Mouse (Mus musculus) hindbrain, embryonic 16.5 days (tissue): ENCODE data around the gene Snph. TPM values are rescaled to one million over a fixed set of nuclear protein-coding genes. Genes with fewer than 3 reads are reported as not detected.

ENCODE experiments used
- ATAC-seq: fragments of 200-750 bp; cut with Nextera tagmentation; 2 replicates; pipeline ENCODE4 v1.8.0; 2017; ENCODE audit warnings: moderate TSS enrichment, moderate library complexity
- H3K27ac ChIP-seq: fragments of 300-500 bp; sonication (generic); 2 replicates; pipeline ENCODE4 v1.5.1; 2014; ENCODE audit warnings: low read depth, mild to moderate bottlenecking, control low read depth, low read length, moderate library complexity
- H3K27me3 ChIP-seq: fragments of 300-500 bp; sonication (generic); replicated peaks from 2 replicates; pipeline ENCODE4 v1.6.1; 2014; ENCODE audit warnings: low read length; ENCODE audit not compliant: control insufficient read depth, insufficient read depth
- H3K36me3 ChIP-seq: fragments of 300-500 bp; sonication (generic); 2 replicates; pipeline ENCODE4 v1.6.1; 2014; ENCODE audit warnings: mild to moderate bottlenecking, low read length, moderate library complexity, mixed read lengths; ENCODE audit not compliant: control insufficient read depth, insufficient read depth
- H3K4me1 ChIP-seq: fragments of 300-500 bp; sonication (generic); 2 replicates; pipeline ENCODE4 v1.6.1; 2014; ENCODE audit warnings: low read depth, low read length; ENCODE audit not compliant: control insufficient read depth, insufficient read depth
- H3K4me2 ChIP-seq: fragments of 300-500 bp; sonication (generic); 2 replicates; pipeline ENCODE4 v1.6.1; 2014; ENCODE audit warnings: mild to moderate bottlenecking, low read length, control low read depth, moderate library complexity
- H3K4me3 ChIP-seq: fragments of 300-500 bp; sonication (generic); 2 replicates; pipeline ENCODE4 v1.5.1; 2014; ENCODE audit warnings: mild to moderate bottlenecking, low read length, control low read depth, moderate library complexity
- H3K9ac ChIP-seq: fragments of 300-500 bp; sonication (generic); 2 replicates; pipeline ENCODE4 v1.6.1; 2014; ENCODE audit warnings: low read depth, mild to moderate bottlenecking, control low read depth, low read length, moderate library complexity
- H3K9me3 ChIP-seq: fragments of 300-500 bp; sonication (generic); 2 replicates; pipeline ENCODE4 v1.6.1; 2014; ENCODE audit warnings: mild to moderate bottlenecking, low read length, moderate library complexity; ENCODE audit not compliant: control insufficient read depth
- WGBS: fragments of 180-500 bp; shearing (Covaris S2); extraction: QIAGEN DNeasy Blood & Tissue Kit; methylation state at CpG from one replicate; pipeline ENCODE4 v1.1.7; 2014; 5-methylcytosine and 5-hydroxymethylcytosine counted together
- polyA plus RNA-seq: library from polyadenylated mRNA; unstranded; fragments of >200 nt; fragmentation: Nextera tagmentation; extraction: Ambion mirVana; gene quantifications from 2 replicates; pipeline ENCODE4 v1.2.1, GENCODE M21; 2015

Gene Snph
- polyA plus RNA-seq, 1 experiment from 2014 or later, result 24.8 TPM

GRCm38 (mm10) chr2:151562930-151563921 lies 69.2 kb downstream of the Snph start:
- H3K4me1 ChIP-seq, result no peaks in the 10 kb centered on the region
- H3K36me3 ChIP-seq, result peaks cover 36% of the 10 kb centered on the region
- no peak for ATAC-seq
- no peak overlapping the region for H3K27ac ChIP-seq
- no peak overlapping the region for H3K4me2 ChIP-seq
- no peaks in the 10 kb centered on the region for H3K9me3 ChIP-seq
- no peaks in the 10 kb centered on the region for H3K27me3 ChIP-seq
- no peak overlapping the region for H3K9ac ChIP-seq
- no peak overlapping the region for H3K4me3 ChIP-seq
- WGBS, result 83% methylated on average over 7 of the region's 7 CpGs

- no peak for ATAC-seq
- Histone ChIP-seq H3K36me3 (peaks cover 20% of the 10 kb centered on the region), H3K27me3 (no peaks in the 10 kb centered on the region), H3K4me2 (no peak overlapping the region), H3K9me3 (no peaks in the 10 kb centered on the region), H3K27ac (no peak overlapping the region), H3K9ac (no peak overlapping the region), H3K4me3 (no peak overlapping the region), H3K4me1 (peaks cover 11% of the 10 kb centered on the region)
- 96% methylated on average over 3 of the region's 3 CpGs for WGBS
Observed at GRCm38 (mm10) chr2:151549615-151550121, 82.7 kb downstream of the Snph start.

- H3K4me2 ChIP-seq, result no peak overlapping the region
- no peaks in the 10 kb centered on the region for H3K27me3 ChIP-seq
- H3K4me1 ChIP-seq, result peaks cover 26% of the 10 kb centered on the region
- no peak overlapping the region for H3K27ac ChIP-seq
- H3K4me3 ChIP-seq, result no peak overlapping the region
- ATAC-seq, result no peak
- no peak overlapping the region for H3K9ac ChIP-seq
- H3K36me3 ChIP-seq, result 0 out of 2 replicates have a peak, but pooled peaks cover 12% of the 10 kb centered on the region
- H3K9me3 ChIP-seq, result no peaks in the 10 kb centered on the region
- 84% methylated on average over 4 of the region's 4 CpGs for WGBS
Observed at GRCm38 (mm10) chr2:151546571-151546970, 85.8 kb downstream of the Snph start.

- Histone ChIP-seq H3K4me1 (peaks cover 30% of the 10 kb centered on the region), H3K9ac (no peak overlapping the region), H3K27ac (no peak overlapping the region), H3K36me3 (0 out of 2 replicates have a peak, but pooled peaks cover 8% of the 10 kb centered on the region), H3K4me3 (no peak overlapping the region), H3K4me2 (peak overlapping the region; percentile 80), H3K9me3 (no peaks in the 10 kb centered on the region), H3K27me3 (no peaks in the 10 kb centered on the region)
- no peak for ATAC-seq
- WGBS, result 49% methylated on average over 6 of the region's 6 CpGs
Observed at GRCm38 (mm10) chr2:151544673-151545072, 87.7 kb downstream of the Snph start.

- Histone ChIP-seq H3K9me3 (no peaks in the 10 kb centered on the region), H3K4me3 (peak overlapping the region; percentile 92), H3K27ac (peak overlapping the region; percentile 89), H3K36me3 (0 out of 2 replicates have a peak, but pooled peaks cover 5% of the 10 kb centered on the region), H3K9ac (peak overlapping the region; percentile 95), H3K27me3 (no peaks in the 10 kb centered on the region), H3K4me1 (peaks cover 30% of the 10 kb centered on the region), H3K4me2 (peak overlapping the region; percentile 80)
- WGBS, result 1% methylated on average over 21 of the region's 21 CpGs
- ATAC-seq, result 0 out of 2 replicates have a peak, but pooled peaks have one; percentile 10
Observed at GRCm38 (mm10) chr2:151543063-151543895, 89.1 kb downstream of the Snph start.

- ATAC-seq, result peak; percentile 98
- WGBS, result under 1% methylated on average over 60 of the region's 93 CpGs
- 0 out of 2 replicates have a peak, but pooled peaks cover 5% of the 10 kb centered on the region for H3K36me3 ChIP-seq
- H3K27ac ChIP-seq, result peak within 1 kb of the TSS; percentile 89
- peaks cover 30% of the 10 kb centered on the region for H3K4me1 ChIP-seq
- peak within 1 kb of the TSS; percentile 95 for H3K9ac ChIP-seq
- H3K9me3 ChIP-seq, result no peaks in the 10 kb centered on the region
- H3K4me3 ChIP-seq, result peak within 1 kb of the TSS; percentile 92
- H3K27me3 ChIP-seq, result no peaks in the 10 kb centered on the region
- H3K4me2 ChIP-seq, result peak within 1 kb of the TSS; percentile 80
Observed at GRCm38 (mm10) chr2:151542323-151543062, 89.9 kb downstream of the Snph start, which contains the start of gene Fkbp1a. Fkbp1a (plus strand) TSS chr2:151542483.

Other genes starting within 250 kb of the Snph start
- gene 4921509C19Rik, start 156.4 kb downstream of the Snph start, polyA plus RNA-seq, result not detected in 2 replicates
- 277 and 287 TPM in 2 replicates for gene Nsfl1c, start 138.4 kb downstream of the Snph start, polyA plus RNA-seq
- 675 and 689 TPM in 2 replicates for gene Fkbp1a, start 90.1 kb downstream of the Snph start, polyA plus RNA-seq
- gene Sdcbp2, start 60.0 kb downstream of the Snph start, polyA plus RNA-seq, result 0.58 and 0.70 TPM in 2 replicates
- gene Rad21l, start 35.9 kb upstream of the Snph start, polyA plus RNA-seq, result 0.15 and 0.28 TPM in 2 replicates
- 32.3 and 32.7 TPM in 2 replicates for gene Tmem74b, start 69.4 kb upstream of the Snph start, polyA plus RNA-seq
- 65.1 and 65.7 TPM in 2 replicates for gene Psmf1, start 111.6 kb upstream of the Snph start, polyA plus RNA-seq
- gene Rspo4, start 210.3 kb upstream of the Snph start, polyA plus RNA-seq, result 0.35 and 0.55 TPM in 2 replicates